Mouse (Mus musculus) embryonic facial prominence, embryonic 13.5 days (tissue): ENCODE measurements around the gene Zfp566. TPM values are rescaled to one million over a fixed set of nuclear protein-coding genes. Genes with fewer than 3 reads are reported as not detected.

ENCODE experiments used
- ATAC-seq: fragments of 200-750 bp; cut with Nextera tagmentation; 2 replicates; pipeline ENCODE4 v1.8.0; 2017; ENCODE audit warnings: low read depth; ENCODE audit not compliant: insufficient number of reproducible peaks, insufficient read depth, low FRiP score, low TSS enrichment
- H3K27ac ChIP-seq: fragments of 300-500 bp; sonication (generic); 2 replicates; pipeline ENCODE4 v1.5.1; 2015; ENCODE audit warnings: moderate library complexity, mild to moderate bottlenecking, inconsistent platforms
- H3K27me3 ChIP-seq: fragments of 300-500 bp; sonication (generic); 2 replicates; pipeline ENCODE4 v1.6.1; 2015; ENCODE audit warnings: mild to moderate bottlenecking, inconsistent platforms
- H3K36me3 ChIP-seq: fragments of 300-500 bp; sonication (generic); 2 replicates; pipeline ENCODE4 v1.6.1; 2015; ENCODE audit warnings: mild to moderate bottlenecking, inconsistent platforms
- H3K4me1 ChIP-seq: fragments of 300-500 bp; sonication (generic); 2 replicates; pipeline ENCODE4 v1.6.1; 2015; ENCODE audit warnings: inconsistent platforms
- H3K4me2 ChIP-seq: fragments of 300-500 bp; sonication (generic); 2 replicates; pipeline ENCODE4 v1.6.1; 2015; ENCODE audit warnings: moderate library complexity, mild to moderate bottlenecking, inconsistent platforms
- H3K4me3 ChIP-seq: fragments of 300-500 bp; sonication (generic); 2 replicates; pipeline ENCODE4 v1.5.1; 2015; ENCODE audit warnings: mild to moderate bottlenecking, inconsistent platforms
- H3K9ac ChIP-seq: fragments of 300-500 bp; sonication (generic); 2 replicates; pipeline ENCODE4 v1.6.1; 2015; ENCODE audit warnings: mild to moderate bottlenecking, inconsistent platforms
- H3K9me3 ChIP-seq: fragments of 300-500 bp; sonication (generic); 2 replicates; pipeline ENCODE4 v1.6.1; 2016; ENCODE audit warnings: inconsistent platforms
- WGBS: fragments of 180-500 bp; shearing (Covaris S2); methylation state at CpG from one replicate; pipeline ENCODE4 v1.1.7; 2015; ENCODE audit warnings: mixed read lengths; 5-methylcytosine and 5-hydroxymethylcytosine counted together
- microRNA-seq: library from miRNA; unstranded; fragments of <30 nt; microRNA quantifications from one replicate; pipeline ENCODE4, GENCODE M21; 2016
- polyA plus RNA-seq: library from polyadenylated mRNA; unstranded; fragments of >200 nt; fragmentation: Nextera tagmentation; extraction: Ambion mirVana; gene quantifications from 2 replicates; pipeline ENCODE4 v1.2.1, GENCODE M21; 2015

Gene Zfp566
- polyA plus RNA-seq, 1 experiment from 2014 or later: 18.7 TPM

GRCm38 (mm10) chr7:30050882-30051548 lies 39.3 kb downstream of the Zfp566 start, which contains the start of gene Zfp14:
Zfp14 (minus strand) TSS chr7:30051380.
- Histone ChIP-seq H3K9me3 (no peaks in the 10 kb centered on the region), H3K9ac (peak within 1 kb of the TSS; percentile 83), H3K4me2 (peak within 1 kb of the TSS; percentile 70), H3K4me3 (peak within 1 kb of the TSS; percentile 70), H3K36me3 (peaks cover 11% of the 10 kb centered on the region), H3K4me1 (peaks cover 19% of the 10 kb centered on the region), H3K27me3 (no peaks in the 10 kb centered on the region), H3K27ac (peak within 1 kb of the TSS; percentile 77)
- WGBS: under 1% methylated on average over 40 of the region's 40 CpGs
- ATAC-seq: peak; percentile 93

GRCm38 (mm10) chr7:30048126-30048525 lies 42.2 kb downstream of the Zfp566 start:
- peaks cover 12% of the 10 kb centered on the region for H3K4me1 ChIP-seq
- 89% methylated on average over 4 of the region's 4 CpGs for WGBS
- H3K27me3 ChIP-seq: no peaks in the 10 kb centered on the region
- H3K9ac ChIP-seq: no peak overlapping the region
- H3K36me3 ChIP-seq: peaks cover 6% of the 10 kb centered on the region
- H3K9me3 ChIP-seq: no peaks in the 10 kb centered on the region
- ATAC-seq: no peak
- no peak overlapping the region for H3K4me3 ChIP-seq
- no peak overlapping the region for H3K4me2 ChIP-seq
- no peak overlapping the region for H3K27ac ChIP-seq

GRCm38 (mm10) chr7:30044354-30044753 lies 46.0 kb downstream of the Zfp566 start:
- WGBS: 35% methylated on average over 9 of the region's 9 CpGs
- Histone ChIP-seq H3K27ac (no peak overlapping the region), H3K36me3 (peaks cover 18% of the 10 kb centered on the region), H3K4me2 (no peak overlapping the region), H3K27me3 (no peaks in the 10 kb centered on the region), H3K4me3 (no peak overlapping the region), H3K4me1 (no peaks in the 10 kb centered on the region; the same call in 1 of the 2 replicates), H3K9ac (no peak overlapping the region), H3K9me3 (no peaks in the 10 kb centered on the region)
- no peak for ATAC-seq

GRCm38 (mm10) chr7:30034331-30034730 lies 56.0 kb downstream of the Zfp566 start:
- Histone ChIP-seq H3K9ac (no peak overlapping the region), H3K27ac (no peak overlapping the region), H3K4me1 (no peaks in the 10 kb centered on the region), H3K4me3 (no peak overlapping the region), H3K36me3 (peaks cover 29% of the 10 kb centered on the region), H3K27me3 (no peaks in the 10 kb centered on the region), H3K9me3 (no peaks in the 10 kb centered on the region), H3K4me2 (no peak overlapping the region)
- 95% methylated on average over 12 of the region's 12 CpGs for WGBS
- no peak for ATAC-seq

- Histone ChIP-seq H3K27ac (no peak overlapping the region), H3K27me3 (no peaks in the 10 kb centered on the region), H3K4me3 (no peak overlapping the region), H3K4me2 (no peak overlapping the region), H3K9ac (no peak overlapping the region), H3K4me1 (no peaks in the 10 kb centered on the region), H3K36me3 (peaks cover 21% of the 10 kb centered on the region), H3K9me3 (no peaks in the 10 kb centered on the region)
- ATAC-seq: no peak
- 83% methylated on average over 3 of the region's 3 CpGs for WGBS
Measured at GRCm38 (mm10) chr7:30031379-30031778, 58.9 kb downstream of the Zfp566 start.

GRCm38 (mm10) chr7:30030677-30031076 lies 59.6 kb downstream of the Zfp566 start:
- Histone ChIP-seq H3K4me1 (no peaks in the 10 kb centered on the region), H3K27me3 (no peaks in the 10 kb centered on the region), H3K4me3 (no peak overlapping the region), H3K27ac (no peak overlapping the region), H3K9me3 (no peaks in the 10 kb centered on the region), H3K9ac (no peak overlapping the region), H3K36me3 (peaks cover 24% of the 10 kb centered on the region), H3K4me2 (no peak overlapping the region)
- ATAC-seq: no peak
- WGBS: 26% methylated on average over 6 of the region's 6 CpGs

GRCm38 (mm10) chr7:30028572-30028971 lies 61.8 kb downstream of the Zfp566 start:
- no peak overlapping the region for H3K4me2 ChIP-seq
- 89% methylated on average over 3 of the region's 3 CpGs for WGBS
- H3K4me3 ChIP-seq: no peak overlapping the region
- H3K9ac ChIP-seq: no peak overlapping the region
- H3K27ac ChIP-seq: no peak overlapping the region
- H3K4me1 ChIP-seq: no peaks in the 10 kb centered on the region
- no peaks in the 10 kb centered on the region for H3K9me3 ChIP-seq
- ATAC-seq: no peak
- H3K27me3 ChIP-seq: no peaks in the 10 kb centered on the region
- H3K36me3 ChIP-seq: peaks cover 43% of the 10 kb centered on the region

Small RNA genes within 50 kb of the gene (microRNA-seq; reads per million reads assigned to microRNA genes)
- not detected for gene Gm23368

Other genes with a start within 250 kb of the Zfp566 start
- 6.3 and 7.4 TPM in 2 replicates for gene Zfp940, start 236.9 kb downstream of the Zfp566 start, polyA plus RNA-seq
- 9.3 and 11.7 TPM in 2 replicates for gene Zfp420, start 230.5 kb downstream of the Zfp566 start, polyA plus RNA-seq
- gene Zfp27, start 184.0 kb downstream of the Zfp566 start, polyA plus RNA-seq: 12.5 and 13.8 TPM in 2 replicates
- gene Zfp383, start 182.3 kb downstream of the Zfp566 start, polyA plus RNA-seq: 6.0 and 8.2 TPM in 2 replicates
- gene Zfp74, start 136.4 kb downstream of the Zfp566 start, polyA plus RNA-seq: 14.9 and 16.0 TPM in 2 replicates
- gene Zfp568, start 106.6 kb downstream of the Zfp566 start, polyA plus RNA-seq: 13.3 and 17.5 TPM in 2 replicates
- 5.5 and 7.1 TPM in 2 replicates for gene Zfp14, start 39.1 kb downstream of the Zfp566 start, polyA plus RNA-seq
- 8.3 and 10.8 TPM in 2 replicates for gene Zfp82, start 17.6 kb downstream of the Zfp566 start, polyA plus RNA-seq
- gene Gm26920, start 117 bp downstream of the Zfp566 start, polyA plus RNA-seq: 1.2 and 2.2 TPM in 2 replicates
- gene Zfp260, start 4.2 kb upstream of the Zfp566 start, polyA plus RNA-seq: 149 and 151 TPM in 2 replicates
- gene Zfp382, start 31.4 kb upstream of the Zfp566 start, polyA plus RNA-seq: 11.3 and 19.2 TPM in 2 replicates
- gene Zfp146, start 79.2 kb upstream of the Zfp566 start, polyA plus RNA-seq: 23.7 and 24.2 TPM in 2 replicates
- gene Cox7a1, start 93.6 kb upstream of the Zfp566 start, polyA plus RNA-seq: 3.7 and 4.7 TPM in 2 replicates
- gene Capns1, start 108.3 kb upstream of the Zfp566 start, polyA plus RNA-seq: 92.0 and 110 TPM in 2 replicates
- gene Polr2i, start 141.4 kb upstream of the Zfp566 start, polyA plus RNA-seq: 180 and 201 TPM in 2 replicates
- 213 and 214 TPM in 2 replicates for gene Tbcb, start 141.7 kb upstream of the Zfp566 start, polyA plus RNA-seq
- 0.30 TPM in 1 of 2 replicates, not detected in the other for gene Ovol3, start 145.2 kb upstream of the Zfp566 start, polyA plus RNA-seq
- gene Thap8, start 189.6 kb upstream of the Zfp566 start, polyA plus RNA-seq: 0.15 and 0.59 TPM in 2 replicates
- gene Wdr62, start 189.9 kb upstream of the Zfp566 start, polyA plus RNA-seq: 6.4 and 8.3 TPM in 2 replicates
- 60.7 and 61.0 TPM in 2 replicates for gene Clip3, start 201.2 kb upstream of the Zfp566 start, polyA plus RNA-seq
- gene Alkbh6, start 218.2 kb upstream of the Zfp566 start, polyA plus RNA-seq: 91.8 and 104 TPM in 2 replicates
- gene Syne4, start 224.3 kb upstream of the Zfp566 start, polyA plus RNA-seq: 54.6 and 59.4 TPM in 2 replicates
- 5.1 TPM in 1 of 2 replicates, not detected in the other for gene E130208F15Rik, start 231.2 kb upstream of the Zfp566 start, polyA plus RNA-seq
- 19.2 and 22.5 TPM in 2 replicates for gene Sdhaf1, start 233.4 kb upstream of the Zfp566 start, polyA plus RNA-seq